Mouse (Mus musculus): Measurements from ENCODE around the gene Lmln.

DNA sequence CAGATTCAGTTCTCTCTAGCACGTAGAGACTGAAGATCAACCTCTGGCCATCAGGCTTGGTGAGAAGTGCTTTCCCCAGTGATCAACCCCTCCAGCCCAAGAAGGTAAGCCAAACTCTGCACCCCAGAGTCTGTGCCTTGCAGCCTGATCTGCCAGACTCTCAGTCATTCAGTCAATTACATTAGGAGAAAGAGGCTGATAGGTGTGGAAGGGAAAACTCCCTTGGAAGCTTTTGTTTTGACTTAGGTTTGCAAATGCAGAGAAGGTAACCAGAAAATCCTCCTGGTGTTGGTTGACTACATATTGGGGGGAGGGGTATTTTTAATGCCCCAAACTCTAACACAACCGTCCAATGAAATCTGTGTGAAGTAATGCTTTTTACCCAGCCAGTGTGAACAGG is 81.1 kb downstream of the Lmln start:
- TF ChIP-seq FLI1 (IDR thresholded peaks at IDR 0.05; ENCODE audit: low read length) (no peak), GATA1 (IDR thresholded peaks at IDR 0.05; ENCODE audit: borderline replicate concordance, low read length) (no peak)
